Mouse (Mus musculus): ENCODE measurements around the gene Kirrel3. TPM values are rescaled to one million over a fixed set of nuclear protein-coding genes. Genes with fewer than 3 reads are reported as not detected.

Gene Kirrel3
- polyA plus RNA-seq, 1 experiment from 2014 or later: 2.5 TPM

- no peaks in the 10 kb centered on the region for H3K4me1 ChIP-seq (ENCODE audit: control insufficient read depth, insufficient read depth, low read length)
- 87% methylated on average over 9 of the region's 9 CpGs for WGBS
- H3K27ac ChIP-seq (replicated peaks; ENCODE audit: low read depth, low read length): no peak overlapping the region
- H3K27me3 ChIP-seq (ENCODE audit: control insufficient read depth, insufficient read depth, low read length): no peaks in the 10 kb centered on the region
- H3K36me3 ChIP-seq (replicated peaks; ENCODE audit: control insufficient read depth, insufficient read depth, low read depth, low read length): no peaks in the 10 kb centered on the region
- no peak for ATAC-seq (replicated peaks; ENCODE audit: insufficient number of reproducible peaks, low FRiP score, low TSS enrichment, low read depth)
- no peak overlapping the region for H3K4me2 ChIP-seq (ENCODE audit: low read depth, low read length)
- no peak for DNase-seq (ENCODE audit: low spot score)
- H3K9ac ChIP-seq (replicated peaks; ENCODE audit: low read length): no peak overlapping the region
- H3K4me3 ChIP-seq (ENCODE audit: low read depth, low read length): no peak overlapping the region
- H3K9me3 ChIP-seq (replicated peaks; ENCODE audit: control insufficient read depth, low read length): no peaks in the 10 kb centered on the region
These were observed 73.4 kb downstream of the Kirrel3 start for GRCm38 (mm10) chr9:34559102-34559501.

GRCm38 (mm10) chr9:34561281-34561680, 75.6 kb downstream of the Kirrel3 start:
- no peak overlapping the region for H3K4me3 ChIP-seq (ENCODE audit: low read depth, low read length)
- no peaks in the 10 kb centered on the region for H3K36me3 ChIP-seq (replicated peaks; ENCODE audit: control insufficient read depth, insufficient read depth, low read depth, low read length)
- DNase-seq (ENCODE audit: low spot score) (no peak), ATAC-seq (replicated peaks; ENCODE audit: insufficient number of reproducible peaks, low FRiP score, low TSS enrichment, low read depth) (no peak)
- H3K27me3 ChIP-seq (ENCODE audit: control insufficient read depth, insufficient read depth, low read length): no peaks in the 10 kb centered on the region
- H3K9me3 ChIP-seq (replicated peaks; ENCODE audit: control insufficient read depth, low read length): no peaks in the 10 kb centered on the region
- no peak overlapping the region for H3K9ac ChIP-seq (replicated peaks; ENCODE audit: low read length)
- no peak overlapping the region for H3K27ac ChIP-seq (replicated peaks; ENCODE audit: low read depth, low read length)
- H3K4me2 ChIP-seq (ENCODE audit: low read depth, low read length): no peak overlapping the region
- 78% methylated on average over 1 of the region's 1 CpGs for WGBS
- no peaks in the 10 kb centered on the region for H3K4me1 ChIP-seq (ENCODE audit: control insufficient read depth, insufficient read depth, low read length)

GRCm38 (mm10) chr9:34562437-34563000, 76.8 kb downstream of the Kirrel3 start:
- WGBS: 75% methylated on average over 9 of the region's 9 CpGs

GRCm38 (mm10) chr9:34573906-34574305, 88.2 kb downstream of the Kirrel3 start:
- DNase-seq (ENCODE audit: low spot score) (no peak), ATAC-seq (replicated peaks; ENCODE audit: insufficient number of reproducible peaks, low FRiP score, low TSS enrichment, low read depth) (no peak)
- WGBS: 85% methylated on average over 4 of the region's 4 CpGs
- Histone ChIP-seq H3K36me3 (replicated peaks; ENCODE audit: control insufficient read depth, insufficient read depth, low read depth, low read length) (no peaks in the 10 kb centered on the region), H3K9ac (replicated peaks; ENCODE audit: low read length) (no peak overlapping the region), H3K9me3 (replicated peaks; ENCODE audit: control insufficient read depth, low read length) (no peaks in the 10 kb centered on the region), H3K4me3 (ENCODE audit: low read depth, low read length) (no peak overlapping the region), H3K4me2 (ENCODE audit: low read depth, low read length) (no peak overlapping the region), H3K27me3 (ENCODE audit: control insufficient read depth, insufficient read depth, low read length) (no peaks in the 10 kb centered on the region), H3K27ac (replicated peaks; ENCODE audit: low read depth, low read length) (no peak overlapping the region), H3K4me1 (ENCODE audit: control insufficient read depth, insufficient read depth, low read length) (no peaks in the 10 kb centered on the region)

More at GRCm38 (mm10) chr9:34562437-34563000, 76.8 kb downstream of the Kirrel3 start:
- H3K36me3 ChIP-seq (replicated peaks; ENCODE audit: control insufficient read depth, insufficient read depth, low read depth, low read length): no peaks in the 10 kb centered on the region
- H3K9me3 ChIP-seq (replicated peaks; ENCODE audit: control insufficient read depth, low read length): no peaks in the 10 kb centered on the region
- no peak for DNase-seq (ENCODE audit: low spot score)
- no peak overlapping the region for H3K27ac ChIP-seq (replicated peaks; ENCODE audit: low read depth, low read length)
- H3K9ac ChIP-seq (replicated peaks; ENCODE audit: low read length): no peak overlapping the region
- H3K4me3 ChIP-seq (ENCODE audit: low read depth, low read length): no peak overlapping the region
- no peak for ATAC-seq (replicated peaks; ENCODE audit: insufficient number of reproducible peaks, low FRiP score, low TSS enrichment, low read depth)
- H3K27me3 ChIP-seq (ENCODE audit: control insufficient read depth, insufficient read depth, low read length): no peaks in the 10 kb centered on the region
- H3K4me1 ChIP-seq (ENCODE audit: control insufficient read depth, insufficient read depth, low read length): no peaks in the 10 kb centered on the region
- no peak overlapping the region for H3K4me2 ChIP-seq (ENCODE audit: low read depth, low read length)

GRCm38 (mm10) chr9:34574611-34575010, 88.9 kb downstream of the Kirrel3 start:
- Histone ChIP-seq H3K4me1 (ENCODE audit: control insufficient read depth, insufficient read depth, low read length) (no peaks in the 10 kb centered on the region), H3K4me3 (ENCODE audit: low read depth, low read length) (no peak overlapping the region), H3K4me2 (ENCODE audit: low read depth, low read length) (no peak overlapping the region), H3K9ac (replicated peaks; ENCODE audit: low read length) (no peak overlapping the region), H3K9me3 (replicated peaks; ENCODE audit: control insufficient read depth, low read length) (no peaks in the 10 kb centered on the region), H3K27ac (replicated peaks; ENCODE audit: low read depth, low read length) (no peak overlapping the region), H3K27me3 (ENCODE audit: control insufficient read depth, insufficient read depth, low read length) (no peaks in the 10 kb centered on the region), H3K36me3 (replicated peaks; ENCODE audit: control insufficient read depth, insufficient read depth, low read depth, low read length) (no peaks in the 10 kb centered on the region)
- ATAC-seq (replicated peaks; ENCODE audit: insufficient number of reproducible peaks, low FRiP score, low TSS enrichment, low read depth): no peak
- WGBS: 88% methylated on average over 6 of the region's 6 CpGs
- no peak for DNase-seq (ENCODE audit: low spot score)

GRCm38 (mm10) chr9:34579174-34579573, 93.5 kb downstream of the Kirrel3 start:
- Histone ChIP-seq H3K9ac (replicated peaks; ENCODE audit: low read length) (no peak overlapping the region), H3K27ac (replicated peaks; ENCODE audit: low read depth, low read length) (no peak overlapping the region), H3K9me3 (replicated peaks; ENCODE audit: control insufficient read depth, low read length) (no peaks in the 10 kb centered on the region), H3K36me3 (replicated peaks; ENCODE audit: control insufficient read depth, insufficient read depth, low read depth, low read length) (no peaks in the 10 kb centered on the region), H3K4me3 (ENCODE audit: low read depth, low read length) (no peak overlapping the region), H3K27me3 (ENCODE audit: control insufficient read depth, insufficient read depth, low read length) (no peaks in the 10 kb centered on the region), H3K4me2 (ENCODE audit: low read depth, low read length) (no peak overlapping the region), H3K4me1 (ENCODE audit: control insufficient read depth, insufficient read depth, low read length) (no peaks in the 10 kb centered on the region)
- ATAC-seq (replicated peaks; ENCODE audit: insufficient number of reproducible peaks, low FRiP score, low TSS enrichment, low read depth): no peak
- WGBS: 82% methylated on average over 6 of the region's 6 CpGs
- DNase-seq (ENCODE audit: low spot score): no peak

GRCm38 (mm10) chr9:34580059-34580458, 94.4 kb downstream of the Kirrel3 start:
- H3K27me3 ChIP-seq (ENCODE audit: control insufficient read depth, insufficient read depth, low read length): no peaks in the 10 kb centered on the region
- H3K9me3 ChIP-seq (replicated peaks; ENCODE audit: control insufficient read depth, low read length): no peaks in the 10 kb centered on the region
- no peak overlapping the region for H3K9ac ChIP-seq (replicated peaks; ENCODE audit: low read length)
- ATAC-seq (replicated peaks; ENCODE audit: insufficient number of reproducible peaks, low FRiP score, low TSS enrichment, low read depth): no peak
- no peak overlapping the region for H3K4me2 ChIP-seq (ENCODE audit: low read depth, low read length)
- H3K36me3 ChIP-seq (replicated peaks; ENCODE audit: control insufficient read depth, insufficient read depth, low read depth, low read length): no peaks in the 10 kb centered on the region
- no peak for DNase-seq (ENCODE audit: low spot score)
- H3K27ac ChIP-seq (replicated peaks; ENCODE audit: low read depth, low read length): no peak overlapping the region
- WGBS: 77% methylated on average over 1 of the region's 1 CpGs
- H3K4me1 ChIP-seq (ENCODE audit: control insufficient read depth, insufficient read depth, low read length): no peaks in the 10 kb centered on the region
- H3K4me3 ChIP-seq (ENCODE audit: low read depth, low read length): no peak overlapping the region

GRCm38 (mm10) chr9:34582496-34582895, 96.8 kb downstream of the Kirrel3 start:
- no peaks in the 10 kb centered on the region for H3K4me1 ChIP-seq (ENCODE audit: control insufficient read depth, insufficient read depth, low read length)
- no peak overlapping the region for H3K4me3 ChIP-seq (ENCODE audit: low read depth, low read length)
- no peaks in the 10 kb centered on the region for H3K36me3 ChIP-seq (replicated peaks; ENCODE audit: control insufficient read depth, insufficient read depth, low read depth, low read length)
- ATAC-seq (replicated peaks; ENCODE audit: insufficient number of reproducible peaks, low FRiP score, low TSS enrichment, low read depth): no peak
- H3K27me3 ChIP-seq (ENCODE audit: control insufficient read depth, insufficient read depth, low read length): no peaks in the 10 kb centered on the region
- H3K27ac ChIP-seq (replicated peaks; ENCODE audit: low read depth, low read length): no peak overlapping the region
- 90% methylated on average over 1 of the region's 1 CpGs for WGBS
- no peak overlapping the region for H3K4me2 ChIP-seq (ENCODE audit: low read depth, low read length)
- no peak for DNase-seq (ENCODE audit: low spot score)
- H3K9me3 ChIP-seq (replicated peaks; ENCODE audit: control insufficient read depth, low read length): no peaks in the 10 kb centered on the region
- H3K9ac ChIP-seq (replicated peaks; ENCODE audit: low read length): no peak overlapping the region
